16 mouse cellular contexts compared by ENCODE assay signal in the genomic region with DNA sequence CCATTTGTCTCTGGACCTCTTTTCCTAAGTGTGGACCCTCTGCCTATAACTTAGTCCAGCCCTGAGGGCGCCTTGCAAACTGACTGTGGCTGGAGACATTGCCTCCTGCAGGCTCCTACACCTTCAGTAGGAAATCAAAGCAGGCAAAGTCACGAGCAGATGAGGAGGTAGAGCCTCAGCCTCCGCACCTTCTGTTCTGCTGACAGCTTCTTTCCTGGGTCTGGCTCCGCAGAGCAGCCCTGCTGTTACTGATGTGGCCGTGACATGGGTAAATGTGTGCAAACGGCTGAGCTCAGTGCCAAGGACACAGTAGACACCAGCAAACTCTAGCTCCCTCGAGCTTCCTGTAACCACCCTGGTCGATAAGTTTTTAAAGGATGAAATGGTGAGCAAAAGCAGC.
A peak's percentile ranks its signal among the peaks of the same experiment; 100 is the strongest.
DNase-seq lines count a peak whose midpoint lies in the region; ATAC-seq lines count a peak whose summit lies in the region.
"Had no signal": no experiment of that assay in that cellular context is flagged by ENCODE, and none has a peak within 500 bp of the region (broad histone marks: within the 10 kb centered on the region; RNA-seq: fewer than 3 reads in every experiment).

No protein-coding gene starts in this region.

- 78% methylated on average over 8 of the region's 8 CpGs for WGBS in hindbrain, embryonic 14.5 days

- H3K9ac ChIP-seq in hindbrain, embryonic 14.5 days, result no peak overlapping the region
- H3K9ac ChIP-seq: embryonic facial prominence, embryonic 15.5 days; forebrain, embryonic 15.5 days; kidney, embryonic 15.5 days; limb, embryonic 13.5 days; lung, embryonic 14.5 days had no signal

- no peak overlapping the region for H3K4me2 ChIP-seq in hindbrain, embryonic 14.5 days (replicated peaks)
- H3K4me2 ChIP-seq: embryonic facial prominence, embryonic 15.5 days; forebrain, embryonic 15.5 days; kidney, embryonic 15.5 days; limb, embryonic 13.5 days; lung, embryonic 14.5 days had no signal

- no peaks in the 10 kb centered on the region for H3K36me3 ChIP-seq in hindbrain, embryonic 14.5 days (replicated peaks; ENCODE audit: control insufficient read depth, insufficient read depth)
- H3K36me3 ChIP-seq: embryonic facial prominence, embryonic 15.5 days; forebrain, embryonic 15.5 days; hindbrain, embryonic 10.5 days; kidney, embryonic 15.5 days; limb, embryonic 13.5 days; midbrain, embryonic 10.5 days had no signal

- no peak overlapping the region for H3K27ac ChIP-seq in hindbrain, embryonic 14.5 days
- H3K27ac ChIP-seq: embryonic facial prominence, embryonic 15.5 days; forebrain, embryonic 15.5 days; hindbrain, embryonic 10.5 days; kidney, embryonic 15.5 days; limb, embryonic 13.5 days; midbrain, embryonic 10.5 days had no signal

- peak; percentile 8 for DNase-seq in cerebellum, adult 9-10 months
- peak; percentile 11 to 16 for DNase-seq in layer of hippocampus, postnatal 25 days (ENCODE audit: extremely low spot score in 1 of 2, low spot score in 1 of 2)
- peak; percentile 85 to 87 for DNase-seq in right cerebral cortex, adult 2 months (ENCODE audit: low spot score in 2 of 2)
- DNase-seq in kidney, postnatal 10 days, result no peak
- no peak for DNase-seq in lung, postnatal 14 days
- no peak for DNase-seq in hindbrain, embryonic 14.5 days (ENCODE audit: low spot score)
- DNase-seq: adrenal gland, postnatal 14 days; lung, embryonic 14.5 days had no signal

- ATAC-seq in frontal cortex, adult (ENCODE audit: low TSS enrichment), result peak; percentile 98
- ATAC-seq in hindbrain, embryonic 14.5 days (ENCODE audit: low FRiP score), result no peak
- ATAC-seq: forebrain, embryonic 15.5 days had no signal

- H3K4me3 ChIP-seq in hindbrain, embryonic 14.5 days (replicated peaks; ENCODE audit: low read length), result no peak overlapping the region
- H3K4me3 ChIP-seq: embryonic facial prominence, embryonic 15.5 days; forebrain, embryonic 15.5 days; hindbrain, embryonic 10.5 days; kidney, embryonic 15.5 days; limb, embryonic 13.5 days; midbrain, embryonic 10.5 days had no signal

- peaks cover 4% of the 10 kb centered on the region; the same call in 1 of the 2 replicates for H3K4me1 ChIP-seq in hindbrain, embryonic 14.5 days (replicated peaks; ENCODE audit: control insufficient read depth, insufficient read depth, low read length)
- H3K4me1 ChIP-seq: embryonic facial prominence, embryonic 15.5 days; hindbrain, embryonic 10.5 days; kidney, embryonic 15.5 days; limb, embryonic 13.5 days; midbrain, embryonic 10.5 days had no signal

- H3K9me3 ChIP-seq in hindbrain, embryonic 14.5 days (ENCODE audit: control insufficient read depth, low read length), result no peaks in the 10 kb centered on the region
- H3K9me3 ChIP-seq: embryonic facial prominence, embryonic 15.5 days; forebrain, embryonic 15.5 days; hindbrain, embryonic 10.5 days; kidney, embryonic 15.5 days; limb, embryonic 13.5 days; midbrain, embryonic 10.5 days had no signal

- no peaks in the 10 kb centered on the region for H3K27me3 ChIP-seq in hindbrain, embryonic 14.5 days (ENCODE audit: control insufficient read depth, insufficient read depth, low read length)
- H3K27me3 ChIP-seq: CH12.LX; embryonic facial prominence, embryonic 15.5 days; forebrain, embryonic 15.5 days; kidney, embryonic 15.5 days; limb, embryonic 13.5 days had no signal

Comparison
In these comparisons a context has a peak if more than half of its experiments do, and no peak if none do; other contexts are left out.
1. DNase-seq: peak in cerebellum, adult 9-10 months (single experiment), layer of hippocampus, postnatal 25 days (2 of 2) and right cerebral cortex, adult 2 months (2 of 2); none in kidney, postnatal 10 days (single experiment), lung, postnatal 14 days (single experiment) and hindbrain, embryonic 14.5 days (single experiment).